Mouse (Mus musculus) spleen, adult 2 months (tissue): ENCODE measurements around the gene Dexi. TPM values are rescaled to one million over a fixed set of nuclear protein-coding genes. Genes with fewer than 3 reads are reported as not detected.
A peak's percentile ranks its signal among the peaks of the same experiment; 100 is the strongest.

Experiments used
- DNase-seq, 2 experiments: peaks; one replicate each; pipeline versions ENCODE4 v3.0.0 to v3.0.0-alpha.2; 2012 to 2021; ENCODE audit warnings: low spot score in 2 of 2, low read depth in 1 of 2
- H3K27ac ChIP-seq: fragments of 200-500 bp; 2 replicates; pipeline ENCODE4 v1.5.1; 2012; ENCODE audit warnings: low read length, inconsistent platforms; ENCODE audit not compliant: insufficient read depth
- H3K27me3 ChIP-seq: fragments of 200-500 bp; 2 replicates; pipeline ENCODE4 v1.6.1; 2012; ENCODE audit warnings: mild to moderate bottlenecking, moderate library complexity, low read length, inconsistent platforms; ENCODE audit not compliant: control insufficient read depth, insufficient read depth
- H3K36me3 ChIP-seq: fragments of 200-500 bp; 2 replicates; pipeline ENCODE4 v1.6.1; 2012; ENCODE audit warnings: mild to moderate bottlenecking, low read length, inconsistent platforms; ENCODE audit not compliant: control insufficient read depth, insufficient read depth
- H3K4me1 ChIP-seq: fragments of 200-500 bp; 2 replicates; pipeline ENCODE4 v1.6.1; 2011; ENCODE audit warnings: inconsistent platforms; ENCODE audit not compliant: control insufficient read depth, insufficient read depth, insufficient read length
- H3K4me3 ChIP-seq: fragments of 200-500 bp; 2 replicates; pipeline ENCODE4 v1.5.1; 2011; ENCODE audit warnings: mild to moderate bottlenecking, inconsistent platforms; ENCODE audit not compliant: insufficient read depth, insufficient read length; ENCODE audit errors: extremely low read depth
- CTCF ChIP-seq: fragments of 200-500 bp; IDR thresholded peaks from 2 replicates; pipeline ENCODE4 v1.5.1; 2011; ENCODE audit warnings: mild to moderate bottlenecking, inconsistent platforms; ENCODE audit not compliant: insufficient read depth, insufficient read length, insufficient replicate concordance; ENCODE audit errors: extremely low read depth
- POLR2A ChIP-seq: fragments of 200-500 bp; IDR thresholded peaks from 2 replicates; pipeline ENCODE4 v1.6.1; 2011; ENCODE audit warnings: low read depth, low read length, inconsistent platforms
- WGBS: fragments of 180-500 bp; shearing (Covaris S2); methylation state at CpG from one replicate; pipeline ENCODE4 v1.1.7; 2018; 5-methylcytosine and 5-hydroxymethylcytosine counted together
- polyA plus RNA-seq: library from polyadenylated mRNA; depleted of rRNA; stranded (reverse); fragments of >200 nt; gene quantifications from 2 replicates; pipeline ENCODE4 v1.2.3, GENCODE M21; 2012; rRNA removed

The Dexi gene
- 40.8 and 55.1 TPM in 2 replicates for polyA plus RNA-seq

DNA sequence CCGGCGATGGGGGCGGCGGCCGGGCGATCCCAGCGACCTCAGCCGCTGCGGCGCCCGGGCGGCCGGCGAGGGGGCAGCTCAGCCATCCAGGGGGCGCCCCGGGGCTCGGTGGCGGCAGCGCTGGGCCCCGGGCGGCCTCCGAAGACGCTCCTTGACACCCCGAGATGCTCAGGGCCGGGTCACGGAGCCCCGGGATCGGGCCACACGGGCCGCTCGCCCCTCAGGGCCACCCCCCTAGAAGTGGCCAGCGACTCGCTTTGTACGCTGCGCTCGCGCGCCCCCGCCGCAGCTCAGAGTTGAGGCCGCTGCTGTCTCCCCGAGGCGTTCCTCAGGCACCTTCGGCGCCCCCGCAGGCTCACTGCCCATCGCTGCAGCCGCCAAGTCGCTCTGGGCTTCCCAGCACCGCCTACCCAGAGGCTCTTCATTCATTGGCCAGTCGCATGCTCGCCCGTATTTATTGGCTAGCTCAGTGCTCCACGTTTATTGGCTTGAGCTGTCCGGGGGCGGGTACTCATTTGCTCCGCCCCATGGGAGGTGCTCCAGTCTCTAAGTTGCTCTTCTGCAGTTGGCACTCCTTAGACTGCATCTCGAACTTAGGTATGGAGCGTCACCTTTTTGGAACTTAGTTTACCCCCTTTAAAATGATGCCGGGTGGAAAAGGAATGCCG is at the start of gene Dexi:
Dexi (minus strand) TSS at position 357 of the 668 bp plus-strand sequence.
- peak within 1 kb of the TSS; percentile 73 for H3K4me3 ChIP-seq
- peaks cover 9% of the 10 kb centered on the region; the same call in 1 of the 2 replicates for H3K4me1 ChIP-seq
- TF ChIP-seq CTCF (no peak), POLR2A (peak; percentile 98)
- no peaks in the 10 kb centered on the region for H3K36me3 ChIP-seq
- under 1% methylated on average over 41 of the region's 61 CpGs for WGBS
- H3K27me3 ChIP-seq: no peaks in the 10 kb centered on the region
- peak within 1 kb of the TSS; percentile 73 for H3K27ac ChIP-seq
- peak; percentile 94 for DNase-seq

DNA sequence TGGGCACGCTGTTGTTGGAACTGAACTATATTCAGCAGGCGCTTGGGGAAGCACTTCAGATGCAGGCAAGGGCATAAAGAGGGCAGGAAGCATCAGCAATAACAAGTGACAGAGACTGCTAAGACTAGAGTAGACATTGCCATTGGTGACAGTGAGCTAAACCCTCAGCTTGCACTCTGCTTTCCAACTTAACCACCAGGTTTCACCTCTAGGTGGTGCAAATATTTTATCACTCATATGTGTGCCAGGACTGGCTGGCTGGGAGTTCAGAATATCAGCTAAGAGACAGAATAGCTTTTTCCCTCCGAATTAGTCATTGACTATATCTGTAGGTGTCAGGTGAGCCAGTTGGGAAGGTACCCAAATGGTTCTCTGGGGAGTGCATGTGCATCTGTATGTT is 43.7 kb upstream of the Dexi start:
- no peak overlapping the region for H3K4me3 ChIP-seq
- 70% methylated on average over 3 of the region's 3 CpGs for WGBS
- no peaks in the 10 kb centered on the region for H3K4me1 ChIP-seq
- no peak for TF ChIP-seq POLR2A
- no peak for TF ChIP-seq CTCF
- DNase-seq: no peak
- no peaks in the 10 kb centered on the region for H3K27me3 ChIP-seq
- peaks cover 7% of the 10 kb centered on the region; the same call in 1 of the 2 replicates for H3K36me3 ChIP-seq
- no peak overlapping the region for H3K27ac ChIP-seq

DNA sequence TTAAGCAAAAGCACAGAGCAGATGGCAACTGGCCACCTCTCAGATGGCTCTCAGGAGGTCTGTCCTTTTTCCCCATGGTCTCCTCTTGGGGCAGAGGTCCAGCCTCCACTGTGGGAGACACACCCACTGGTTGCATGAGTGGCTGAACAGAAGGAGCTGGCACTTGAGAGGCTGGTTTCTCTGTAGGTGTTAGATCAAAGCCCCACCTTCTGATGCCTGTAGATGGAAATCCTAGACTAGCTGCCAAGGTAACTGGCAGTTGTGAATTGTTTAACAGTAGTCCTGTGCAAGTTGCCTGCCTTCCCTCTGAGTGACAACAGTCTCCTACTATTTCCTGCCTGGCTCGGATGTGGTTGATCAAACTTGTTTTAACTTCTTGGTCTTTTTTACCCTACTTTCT is 42.3 kb upstream of the Dexi start:
- TF ChIP-seq CTCF (no peak), POLR2A (no peak)
- no peak overlapping the region for H3K4me3 ChIP-seq
- no peak for DNase-seq
- 23% methylated on average over 1 of the region's 1 CpGs for WGBS
- H3K27ac ChIP-seq: peak overlapping the region; percentile 25; the same call in 1 of the 2 replicates
- H3K27me3 ChIP-seq: no peaks in the 10 kb centered on the region
- H3K36me3 ChIP-seq: peaks cover 14% of the 10 kb centered on the region
- no peaks in the 10 kb centered on the region for H3K4me1 ChIP-seq

DNA sequence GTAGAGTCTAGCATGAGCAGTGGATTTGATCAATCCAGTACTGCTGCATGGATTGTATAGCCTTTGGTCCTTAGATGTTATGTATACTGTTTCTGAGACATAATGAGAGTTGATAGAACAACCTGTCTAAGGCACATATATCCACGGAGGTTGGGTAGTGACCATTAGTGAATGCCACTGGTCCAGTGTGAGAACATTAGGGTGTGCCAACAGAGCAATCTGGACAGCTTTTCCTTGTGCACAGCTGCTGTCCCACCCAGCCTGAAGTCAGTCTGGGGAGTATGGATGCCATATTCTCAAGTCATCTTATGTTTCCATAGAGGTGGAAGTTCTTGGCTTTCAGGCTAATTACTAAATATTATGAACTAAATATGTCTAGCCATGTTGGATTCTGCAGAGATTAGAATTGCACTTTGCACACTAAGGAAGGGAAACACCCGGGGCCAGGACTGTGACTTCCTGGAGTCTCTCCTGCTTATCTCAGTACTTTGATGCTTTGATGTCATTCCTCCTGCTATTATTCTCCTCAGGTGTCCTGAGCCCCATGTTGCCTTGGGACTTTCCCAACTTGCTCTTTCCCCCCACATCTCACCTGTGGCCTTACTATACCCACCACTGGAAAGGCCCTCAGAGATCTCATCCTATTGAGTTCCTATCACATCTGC is 38.5 kb upstream of the Dexi start:
- no peak overlapping the region for H3K4me3 ChIP-seq
- no peak for DNase-seq
- H3K27me3 ChIP-seq: no peaks in the 10 kb centered on the region
- no peaks in the 10 kb centered on the region for H3K4me1 ChIP-seq
- TF ChIP-seq POLR2A (no peak), CTCF (no peak)
- H3K27ac ChIP-seq: no peak overlapping the region
- H3K36me3 ChIP-seq: peaks cover 15% of the 10 kb centered on the region
- 72% methylated on average over 2 of the region's 2 CpGs for WGBS

DNA sequence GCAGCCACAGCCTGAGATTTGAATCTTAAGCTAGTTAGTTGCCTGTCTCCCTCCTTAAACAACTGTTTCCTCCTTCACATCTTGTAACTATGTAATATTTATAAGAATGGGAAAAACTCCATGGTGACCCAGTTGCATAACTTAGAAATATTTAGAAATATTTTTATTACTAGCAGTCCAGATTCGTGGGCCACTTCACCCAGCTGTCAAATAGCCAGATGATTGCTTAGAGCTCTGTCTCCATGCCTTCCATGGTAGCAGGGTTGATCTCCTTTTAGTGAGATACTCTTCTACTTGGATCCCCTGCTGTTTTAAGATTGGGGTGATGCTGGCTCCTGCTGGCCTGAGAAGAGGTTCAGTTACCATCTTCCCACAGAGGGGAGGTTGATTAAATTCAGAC is 35.5 kb upstream of the Dexi start:
- peaks cover 17% of the 10 kb centered on the region for H3K36me3 ChIP-seq
- no peak for DNase-seq
- H3K4me3 ChIP-seq: no peak overlapping the region
- WGBS: 67% methylated on average over 1 of the region's 1 CpGs
- H3K4me1 ChIP-seq: no peaks in the 10 kb centered on the region
- TF ChIP-seq CTCF (no peak), POLR2A (no peak)
- H3K27me3 ChIP-seq: no peaks in the 10 kb centered on the region
- H3K27ac ChIP-seq: no peak overlapping the region

DNA sequence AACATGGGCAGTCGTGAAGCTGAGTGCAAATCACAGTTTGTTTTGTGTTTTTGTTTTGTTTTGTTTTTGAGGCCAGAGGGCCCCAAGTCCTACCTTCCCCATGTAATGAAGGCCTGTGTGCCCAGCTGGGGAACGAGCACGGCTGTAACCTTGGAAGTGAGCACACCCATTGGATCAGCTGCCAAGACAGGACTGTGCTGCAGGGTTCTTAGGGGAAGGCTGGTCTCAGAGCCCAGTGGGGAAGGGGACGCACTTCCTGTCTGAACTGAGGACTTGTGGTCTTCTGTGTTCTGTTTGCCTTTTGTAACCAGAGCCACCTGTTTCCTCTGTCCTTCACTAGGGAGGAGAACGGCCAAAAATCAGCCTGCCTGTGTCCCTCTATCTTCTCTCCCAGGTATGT is 34.7 kb upstream of the Dexi start:
- no peak overlapping the region for H3K27ac ChIP-seq

DNA sequence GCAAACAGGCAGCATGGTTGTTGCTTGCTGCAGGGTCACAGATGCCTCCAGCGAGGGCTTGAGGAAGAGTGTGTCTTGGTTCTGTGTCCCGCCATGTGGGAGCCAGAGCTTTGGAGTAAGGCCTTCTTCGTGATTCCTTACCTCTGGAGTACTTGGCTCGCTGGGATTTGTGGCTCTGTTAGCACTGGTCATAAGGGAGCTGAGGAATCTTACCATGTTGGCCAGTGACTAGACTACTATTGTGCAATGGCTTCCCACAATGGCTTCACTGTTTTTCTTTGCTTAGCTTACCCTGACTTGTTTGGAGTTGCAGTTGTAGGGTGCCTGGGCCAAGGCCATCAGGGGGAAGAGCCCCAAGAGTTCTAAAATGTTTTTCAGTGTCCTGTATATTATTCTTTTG is 33.1 kb upstream of the Dexi start:
- H3K4me3 ChIP-seq: no peak overlapping the region
- TF ChIP-seq CTCF (no peak), POLR2A (no peak)
- H3K27me3 ChIP-seq: no peaks in the 10 kb centered on the region
- WGBS: 89% methylated on average over 4 of the region's 4 CpGs
- H3K4me1 ChIP-seq: no peaks in the 10 kb centered on the region
- DNase-seq: no peak
- no peak overlapping the region for H3K27ac ChIP-seq
- H3K36me3 ChIP-seq: peaks cover 19% of the 10 kb centered on the region

More for the DNA sequence above, 34.7 kb upstream of the Dexi start:
- TF ChIP-seq POLR2A (no peak), CTCF (no peak)
- Histone ChIP-seq H3K4me1 (no peaks in the 10 kb centered on the region), H3K36me3 (peaks cover 19% of the 10 kb centered on the region), H3K27me3 (no peaks in the 10 kb centered on the region), H3K4me3 (no peak overlapping the region)
- DNase-seq: no peak
- 37% methylated on average over 5 of the region's 5 CpGs for WGBS
